Mouse (Mus musculus) embryonic fibroblast, embryonic 13.5 days (primary cell): Measurements from ENCODE around the gene BC030867. TPM values are rescaled to one million over a fixed set of nuclear protein-coding genes. Genes with fewer than 3 reads are reported as not detected.

Source experiments
- H3K27ac ChIP-seq: 2 replicates; pipeline ENCODE4 v1.5.1; 2012; ENCODE audit warnings: low read length, control low read depth, inconsistent platforms; ENCODE audit not compliant: insufficient read depth
- H3K4me1 ChIP-seq: 2 replicates; pipeline ENCODE4 v1.6.1; 2011; ENCODE audit warnings: low read length; ENCODE audit not compliant: control insufficient read depth, insufficient read depth
- H3K4me3 ChIP-seq: 2 replicates; pipeline ENCODE4 v1.5.1; 2011; ENCODE audit warnings: mild to moderate bottlenecking, control low read depth, low read length; ENCODE audit not compliant: insufficient read depth
- CTCF ChIP-seq: IDR thresholded peaks from 2 replicates; pipeline ENCODE4 v1.5.1; 2011; ENCODE audit warnings: mild to moderate bottlenecking, control low read depth, low read length, moderate library complexity, borderline replicate concordance; ENCODE audit not compliant: insufficient read depth
- POLR2A ChIP-seq: IDR thresholded peaks from 2 replicates; pipeline ENCODE4 v1.6.1; 2011; ENCODE audit warnings: low read depth, mild to moderate bottlenecking, control low read depth, low read length, moderate library complexity
- polyA plus RNA-seq: library from polyadenylated mRNA; stranded (reverse); fragments of >200 nt; gene quantifications from 2 replicates; pipeline ENCODE4 v1.2.4, GENCODE M21; 2011; ENCODE audit warnings: low read depth; ENCODE audit not compliant: missing spikeins, insufficient read length

Gene BC030867
- polyA plus RNA-seq, 1 experiment = 10.2 TPM

DNA sequence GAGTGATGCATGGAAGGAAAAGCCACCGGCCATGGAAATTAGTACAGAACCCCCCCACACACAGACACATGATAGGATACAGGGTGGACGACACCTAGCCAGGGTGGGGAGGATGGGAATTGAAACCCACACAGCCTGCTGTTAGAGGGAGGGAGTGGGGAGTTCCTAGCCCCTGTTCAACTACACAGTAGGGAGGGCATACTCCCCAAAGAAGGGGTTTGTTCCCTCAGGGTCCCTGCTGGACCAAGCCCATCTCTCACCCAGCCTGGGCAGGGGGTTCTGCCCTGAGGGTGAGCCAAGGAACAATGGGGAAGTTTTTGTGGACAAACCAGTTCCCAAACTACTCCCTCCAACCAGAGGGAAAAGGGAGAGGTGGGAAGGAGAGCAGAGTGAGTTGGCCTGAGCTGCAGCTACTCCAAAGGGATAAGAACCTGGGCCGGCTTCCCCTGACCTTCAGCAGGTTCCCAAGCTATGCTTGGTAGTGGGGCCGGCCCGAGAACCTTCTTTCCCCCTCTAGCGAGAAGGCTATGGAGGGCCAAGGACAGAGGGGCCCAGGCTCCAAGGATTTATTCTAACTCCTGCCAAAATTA, 40.9 kb downstream of the BC030867 start:
- Histone ChIP-seq H3K27ac (no peak overlapping the region), H3K4me3 (no peak overlapping the region), H3K4me1 (peaks cover 2% of the 10 kb centered on the region; the same call in 1 of the 2 replicates)
- no peak for TF ChIP-seq CTCF
- TF ChIP-seq POLR2A = peak; percentile 25; the same call in 1 of the 2 replicates

DNA sequence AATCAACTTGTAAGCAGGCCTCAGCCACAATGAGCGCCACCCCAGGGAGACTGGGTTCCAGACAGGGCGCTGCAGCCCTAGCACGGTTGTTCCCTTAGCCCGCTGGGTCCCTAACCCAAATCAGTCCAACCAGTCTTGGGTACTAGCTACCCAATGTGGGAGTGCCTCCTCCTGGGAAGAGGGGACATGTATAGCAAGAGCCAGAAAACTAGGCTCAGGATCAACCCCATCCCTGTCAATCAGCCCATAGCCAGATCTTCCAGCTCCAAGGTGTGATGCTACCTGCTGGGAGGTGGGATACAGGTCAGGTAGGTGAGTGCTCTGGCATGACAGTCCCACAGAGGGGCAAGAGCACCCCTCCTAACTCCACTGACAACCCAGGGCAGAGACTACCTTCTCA, 41.5 kb downstream of the BC030867 start:
- no peak overlapping the region for H3K4me3 ChIP-seq
- H3K4me1 ChIP-seq = peaks cover 2% of the 10 kb centered on the region; the same call in 1 of the 2 replicates
- TF ChIP-seq POLR2A (no peak), CTCF (no peak)
- H3K27ac ChIP-seq = no peak overlapping the region

DNA sequence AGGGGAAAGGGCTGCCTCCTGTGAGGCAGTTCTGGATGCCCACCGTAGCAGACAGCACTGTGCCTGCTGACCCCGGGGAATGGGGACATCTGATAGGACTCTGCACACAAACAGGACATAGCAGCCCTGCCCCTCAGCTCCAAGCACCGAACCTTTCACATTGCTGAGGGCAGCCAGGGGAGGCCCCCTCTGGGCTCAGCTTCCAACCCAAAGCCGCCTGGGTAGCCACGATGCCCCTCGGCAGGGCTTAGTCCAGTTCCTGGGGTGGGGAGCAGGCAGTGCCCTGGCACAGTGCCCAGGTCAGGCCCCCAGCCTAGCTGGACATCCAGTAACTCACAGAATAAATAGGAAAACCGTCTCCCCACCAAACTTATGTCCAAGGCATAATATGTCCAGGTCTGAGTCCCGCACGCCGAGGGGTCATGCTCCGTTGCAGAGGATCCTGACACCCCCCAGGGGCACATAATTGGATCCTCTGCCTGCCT, 42.4 kb downstream of the BC030867 start:
- Histone ChIP-seq H3K27ac (no peak overlapping the region), H3K4me1 (peaks cover 2% of the 10 kb centered on the region; the same call in 1 of the 2 replicates), H3K4me3 (no peak overlapping the region)
- TF ChIP-seq POLR2A (no peak), CTCF (no peak)

DNA sequence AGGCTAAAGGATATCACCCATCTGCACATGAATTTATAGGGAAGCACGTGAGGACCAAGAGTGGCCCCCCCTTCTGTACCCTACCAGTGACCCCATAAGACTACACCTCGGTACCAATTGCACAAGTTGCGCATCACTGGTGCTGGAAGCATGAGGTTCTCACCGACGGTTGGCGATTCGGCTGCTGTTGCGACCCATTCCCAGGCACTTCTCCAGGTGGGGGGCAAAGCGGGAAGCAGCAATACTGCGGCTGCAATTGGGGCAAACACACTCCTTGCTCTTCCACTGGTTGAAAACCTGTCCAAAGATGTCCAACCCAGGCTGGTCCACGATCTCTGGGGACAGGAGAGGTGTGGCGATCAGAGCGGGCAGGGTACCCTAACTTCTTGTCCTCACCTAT, 45.3 kb downstream of the BC030867 start:
- no peak overlapping the region for H3K27ac ChIP-seq
- no peak overlapping the region for H3K4me3 ChIP-seq
- TF ChIP-seq CTCF = no peak
- no peak for TF ChIP-seq POLR2A
- H3K4me1 ChIP-seq = no peaks in the 10 kb centered on the region

DNA sequence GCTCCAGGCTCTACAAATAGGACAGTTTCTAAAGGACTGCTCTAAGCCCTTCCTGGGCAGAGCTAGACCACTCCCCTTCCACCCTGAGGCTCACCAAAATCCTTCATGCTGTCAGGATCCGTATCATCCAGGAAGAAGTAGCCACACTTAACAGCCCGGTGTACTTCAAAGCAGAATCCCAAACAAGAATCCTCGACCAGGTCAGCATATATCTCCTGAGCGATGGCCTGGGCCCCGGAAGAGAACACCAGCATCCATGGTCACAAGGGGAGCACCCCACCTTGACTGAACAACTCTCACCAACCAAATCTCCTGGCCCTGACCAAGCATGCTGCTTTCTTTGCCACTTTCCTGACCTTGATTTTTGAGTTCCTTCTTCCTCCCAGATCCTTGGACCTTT, 45.7 kb downstream of the BC030867 start:
- Histone ChIP-seq H3K4me1 (no peaks in the 10 kb centered on the region), H3K27ac (no peak overlapping the region), H3K4me3 (peak overlapping the region; percentile 80; the same call in 1 of the 2 replicates)
- TF ChIP-seq POLR2A (no peak), CTCF (no peak)

DNA sequence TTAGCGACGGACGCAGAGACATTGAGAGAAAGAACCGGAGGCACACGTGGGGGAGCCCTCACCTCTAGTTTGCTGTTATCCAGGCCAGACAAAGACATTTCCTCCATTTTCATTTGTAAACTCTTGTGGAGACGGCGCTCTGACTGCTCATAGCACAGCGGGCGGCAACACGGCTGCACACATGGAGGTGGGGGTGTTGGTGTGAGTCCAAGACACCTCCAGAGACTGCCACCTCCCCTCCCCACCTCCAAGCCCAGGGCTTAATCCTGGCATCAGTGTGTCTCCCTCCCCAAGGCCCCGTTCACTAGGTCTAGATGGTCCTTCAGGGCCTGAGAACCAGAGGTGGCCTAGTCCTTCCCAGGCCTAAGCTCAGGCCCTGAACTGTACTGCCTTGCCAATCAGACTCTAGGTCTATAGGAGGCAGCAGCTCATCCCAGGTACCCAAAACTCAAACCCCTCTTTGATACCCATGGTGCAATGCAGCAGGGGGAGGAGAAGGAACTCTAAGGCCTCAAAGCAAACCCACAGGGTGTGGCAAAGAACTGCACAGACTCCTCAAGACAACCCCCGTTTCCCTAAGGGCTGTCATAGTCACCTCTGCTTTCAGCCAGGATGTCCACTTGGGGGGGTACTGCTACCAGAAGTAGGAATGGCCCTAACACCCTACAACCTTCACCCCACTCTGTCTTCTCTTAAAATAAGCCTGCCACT, 46.4 kb downstream of the BC030867 start:
- H3K27ac ChIP-seq = peak overlapping the region; percentile 94
- peak overlapping the region; percentile 80 for H3K4me3 ChIP-seq
- TF ChIP-seq CTCF (no peak), POLR2A (peak; percentile 91)
- no peaks in the 10 kb centered on the region for H3K4me1 ChIP-seq

DNA sequence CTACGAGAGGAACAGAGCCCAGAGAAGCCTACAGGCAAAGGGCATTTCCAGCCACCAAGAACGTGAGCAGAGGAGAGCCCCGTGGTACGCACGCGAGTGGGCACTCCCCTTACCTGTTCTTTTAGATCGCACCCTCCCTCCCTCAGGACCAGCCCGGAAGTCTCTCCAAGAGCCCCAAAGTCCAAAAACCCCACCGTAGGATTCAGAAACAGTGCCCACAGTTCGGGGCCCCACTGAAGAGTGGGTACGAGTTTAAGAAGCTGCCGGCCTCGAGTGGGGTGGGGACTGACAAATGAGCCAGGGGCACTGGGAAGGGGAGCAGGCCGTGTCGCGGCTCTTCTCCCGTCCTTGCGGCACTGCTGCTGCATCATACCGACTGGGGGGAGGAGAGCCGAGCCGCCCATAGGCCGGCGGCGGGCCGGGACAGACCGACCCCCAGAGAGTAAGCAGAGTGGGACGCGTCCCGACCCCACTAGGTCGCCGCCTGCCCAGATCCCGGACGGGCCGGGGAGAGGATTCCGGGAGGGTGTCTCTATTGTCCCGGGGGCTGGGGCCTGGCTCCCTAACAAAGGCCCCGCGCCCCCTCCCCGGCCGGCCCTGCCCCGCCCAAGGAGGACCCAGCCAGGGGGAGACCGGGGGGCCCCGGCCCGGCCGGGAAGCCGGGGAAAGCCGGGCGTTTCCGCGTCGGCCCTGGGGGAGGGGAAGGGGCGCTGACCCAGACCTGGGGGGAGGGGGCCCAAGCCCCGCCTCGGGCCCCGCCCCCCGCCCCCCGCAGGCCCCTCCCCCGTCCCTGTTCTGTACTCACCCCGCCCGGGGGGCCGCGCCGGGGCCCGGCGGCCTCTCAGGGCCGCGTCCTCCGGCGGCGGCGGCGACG, 47.2 kb downstream of the BC030867 start:
- TF ChIP-seq POLR2A = peak; percentile 13
- no peak for TF ChIP-seq CTCF
- Histone ChIP-seq H3K4me1 (no peaks in the 10 kb centered on the region), H3K4me3 (peak overlapping the region; percentile 80), H3K27ac (peak overlapping the region; percentile 94)

DNA sequence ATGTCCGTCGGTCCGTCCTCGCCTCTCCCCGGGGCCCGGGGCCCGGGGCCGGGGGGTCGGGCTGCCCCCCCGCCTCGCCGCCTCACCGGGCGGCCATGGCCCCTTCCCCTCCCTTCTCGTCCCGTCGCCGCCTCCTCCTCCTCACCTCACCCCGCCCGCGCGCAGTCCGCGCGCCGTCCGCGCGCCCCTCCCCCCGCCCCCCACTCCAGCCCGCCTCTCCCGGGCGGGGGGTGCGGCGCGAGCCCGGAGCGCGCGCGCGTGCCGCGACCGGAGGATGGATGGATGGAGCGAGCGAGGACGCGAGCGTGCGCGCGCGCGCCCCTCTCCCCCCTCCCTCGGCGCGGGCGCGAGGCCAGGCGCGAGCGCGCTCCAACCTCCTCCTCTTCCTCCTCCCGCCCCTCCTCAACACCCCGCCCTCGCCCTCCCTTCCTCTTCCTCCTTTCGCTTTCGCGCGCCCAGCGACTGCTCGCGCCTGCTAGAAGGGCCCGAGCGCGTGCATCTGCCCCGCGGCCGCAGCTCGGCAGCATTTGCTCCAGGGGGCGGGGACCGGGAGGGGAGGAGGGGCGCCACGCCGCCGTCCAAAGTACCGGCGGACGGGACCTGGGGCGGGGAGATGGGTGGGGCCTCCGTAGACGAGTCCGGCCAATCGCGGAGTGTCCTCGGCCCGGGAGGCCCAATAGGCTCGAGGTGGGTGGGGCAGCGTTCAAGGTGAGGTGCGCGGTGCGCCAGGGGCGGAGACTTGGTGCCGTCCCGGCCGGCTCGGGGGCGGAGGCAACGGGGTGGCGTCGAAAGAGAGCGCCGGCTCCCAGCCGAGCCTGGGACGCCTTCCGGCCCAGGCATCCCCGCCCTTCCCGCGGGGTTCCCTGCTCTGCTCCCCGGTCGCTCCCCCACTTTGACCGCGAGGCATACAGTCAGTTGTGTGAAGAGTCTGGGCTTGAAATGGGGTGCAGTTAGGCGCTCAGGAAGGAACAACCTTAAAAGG, 48.1 kb downstream of the BC030867 start, which contains the start of gene Atxn7l3:
Gene Atxn7l3 (minus strand): TSS at position 141 of the 982 bp plus-strand sequence.
- peak within 1 kb of the TSS; percentile 96 for H3K27ac ChIP-seq
- H3K4me1 ChIP-seq = no peaks in the 10 kb centered on the region
- TF ChIP-seq CTCF (no peak), POLR2A (peak; percentile 91)
- peak within 1 kb of the TSS; percentile 80 for H3K4me3 ChIP-seq
